Mouse (Mus musculus) sigmoid colon, adult 10 weeks (tissue): Measurements from ENCODE around the gene Aars2. TPM values are rescaled to one million over a fixed set of nuclear protein-coding genes. Genes with fewer than 3 reads are reported as not detected.

Experiments
- polyA plus RNA-seq: library from polyadenylated mRNA; stranded (reverse); fragments of 350-450 nt; fragmentation: Illumina TruSeq; extraction: RNeasy Lipid Tissue Mini Kit (QIAGEN cat#74804); gene quantifications from one replicate; pipeline ENCODE4 v1.2.3, GENCODE M21; 2014; ENCODE audit warnings: low read depth, low replicate concordance

The Aars2 gene
- polyA plus RNA-seq, result 0.47 TPM

DNA sequence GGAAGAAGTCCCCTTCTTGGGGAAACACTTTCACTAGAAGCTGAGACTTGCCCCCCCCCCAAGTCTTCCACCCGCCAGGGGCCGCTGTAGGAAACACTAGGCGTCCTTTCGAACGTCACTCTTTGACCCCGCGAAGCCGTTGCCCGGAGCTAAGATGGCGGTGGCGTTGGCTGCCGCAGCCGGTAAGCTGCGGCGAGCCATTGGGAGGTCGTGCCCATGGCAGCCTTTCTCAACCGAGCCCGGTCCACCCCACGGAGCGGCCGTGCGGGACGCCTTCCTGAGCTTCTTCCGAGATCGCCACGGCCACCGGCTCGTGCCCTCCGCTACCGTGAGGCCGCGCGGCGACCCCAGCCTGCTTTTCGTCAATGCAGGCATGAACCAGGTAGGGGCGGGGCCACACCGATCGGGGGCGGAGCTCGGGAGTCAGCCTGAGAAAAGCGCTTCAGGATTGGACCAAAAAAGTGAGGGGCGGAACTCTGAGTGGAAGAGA, at the start of gene Aars2:
TSS of gene Aars2 (plus strand) at position 142 of the 490 bp plus-strand sequence.

DNA sequence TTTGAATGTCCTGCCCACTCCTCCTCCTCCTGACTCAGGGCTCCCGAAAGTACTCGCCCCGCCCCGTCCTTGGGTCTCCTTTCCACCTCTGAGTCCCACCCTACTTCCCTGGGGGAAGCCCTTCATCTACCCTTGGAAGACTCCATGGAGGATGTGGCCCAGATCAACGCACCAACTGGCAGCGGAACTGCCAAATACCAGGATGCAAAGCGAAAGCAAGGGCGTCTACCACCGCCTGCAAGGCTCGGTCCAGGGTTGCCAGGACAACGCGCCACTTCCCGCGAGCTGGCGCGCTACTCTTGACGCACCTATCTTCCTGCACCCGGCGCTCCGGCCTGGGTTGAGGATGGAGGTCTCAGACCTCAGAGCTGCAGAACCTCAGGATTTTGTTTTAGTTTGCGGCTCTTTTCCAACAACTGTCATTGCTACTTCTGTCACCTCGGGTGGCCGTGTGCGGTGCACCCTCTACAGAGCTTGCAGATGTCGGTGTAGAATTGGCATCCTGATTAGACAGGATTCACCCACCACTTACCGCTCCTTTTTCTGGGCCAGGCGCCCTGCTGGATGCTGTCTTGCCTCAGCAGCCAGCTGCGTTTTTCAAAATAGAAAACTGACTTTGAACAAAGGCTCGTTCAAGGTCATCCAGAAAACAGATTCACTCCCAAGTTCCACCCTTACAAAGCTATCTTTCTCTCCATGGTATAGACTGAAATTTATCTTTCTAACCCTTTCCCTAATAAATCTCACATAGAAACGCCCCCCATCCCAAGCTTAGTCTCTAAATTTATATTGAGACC, 31.8 kb upstream of the Aars2 start, which contains the start of gene Spats1:
TSS of gene Spats1 (minus strand) at position 747 of the 797 bp plus-strand sequence.

DNA sequence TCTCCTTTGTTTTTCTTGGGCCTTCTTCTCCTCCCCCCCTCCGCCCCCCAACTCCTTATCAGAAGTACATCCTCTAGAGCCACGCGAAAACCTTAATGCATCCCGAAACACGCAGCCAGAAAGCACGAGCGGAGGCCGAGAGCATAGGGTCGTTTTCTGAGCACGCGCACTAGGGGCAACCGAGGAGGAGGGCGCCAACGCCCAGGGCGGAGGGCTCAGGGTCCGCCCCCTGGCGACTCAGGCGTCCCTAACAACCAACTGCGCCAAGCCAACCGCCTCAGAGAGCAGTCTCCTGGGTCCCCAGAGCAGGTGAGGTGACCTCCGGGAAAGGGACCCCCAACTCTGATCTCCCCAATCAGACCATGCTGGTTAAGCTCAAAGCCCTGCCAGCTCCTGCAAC, 16.6 kb downstream of the Aars2 start, which contains the start of gene Tcte1:
TSS of gene Tcte1 (plus strand) at position 172 of the 400 bp plus-strand sequence.

DNA sequence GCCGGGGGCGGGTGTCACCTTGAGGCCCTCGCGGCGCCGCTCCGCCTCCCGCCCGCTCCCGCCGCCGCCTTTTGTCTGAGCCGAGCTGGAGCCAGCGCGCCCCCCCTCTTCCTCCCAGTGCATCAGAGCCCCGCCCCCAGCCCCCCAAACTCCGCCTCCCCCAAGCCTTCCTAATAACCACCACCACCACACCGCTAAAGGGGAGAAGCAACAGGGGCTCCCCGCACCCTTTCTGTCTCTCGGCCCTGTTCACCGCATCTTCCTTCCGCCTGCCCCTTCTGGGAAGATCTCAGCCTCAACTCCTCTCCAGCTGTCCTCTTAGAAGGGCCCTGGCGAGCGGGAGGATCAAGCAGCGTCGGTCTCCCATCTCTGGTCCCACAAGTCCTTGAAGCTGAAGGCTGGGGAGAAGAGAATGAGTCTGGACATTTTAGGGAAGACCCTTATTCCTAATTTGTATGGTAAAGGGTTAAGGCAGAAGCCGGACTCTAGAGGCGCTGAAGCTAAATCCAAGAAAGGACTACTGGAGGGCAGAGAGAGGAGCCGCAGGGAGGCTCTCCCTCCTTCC, 43.1 kb downstream of the Aars2 start, which contains the start of gene Tmem151b:
TSS of gene Tmem151b (minus strand) at position 61 of the 565 bp plus-strand sequence.

DNA sequence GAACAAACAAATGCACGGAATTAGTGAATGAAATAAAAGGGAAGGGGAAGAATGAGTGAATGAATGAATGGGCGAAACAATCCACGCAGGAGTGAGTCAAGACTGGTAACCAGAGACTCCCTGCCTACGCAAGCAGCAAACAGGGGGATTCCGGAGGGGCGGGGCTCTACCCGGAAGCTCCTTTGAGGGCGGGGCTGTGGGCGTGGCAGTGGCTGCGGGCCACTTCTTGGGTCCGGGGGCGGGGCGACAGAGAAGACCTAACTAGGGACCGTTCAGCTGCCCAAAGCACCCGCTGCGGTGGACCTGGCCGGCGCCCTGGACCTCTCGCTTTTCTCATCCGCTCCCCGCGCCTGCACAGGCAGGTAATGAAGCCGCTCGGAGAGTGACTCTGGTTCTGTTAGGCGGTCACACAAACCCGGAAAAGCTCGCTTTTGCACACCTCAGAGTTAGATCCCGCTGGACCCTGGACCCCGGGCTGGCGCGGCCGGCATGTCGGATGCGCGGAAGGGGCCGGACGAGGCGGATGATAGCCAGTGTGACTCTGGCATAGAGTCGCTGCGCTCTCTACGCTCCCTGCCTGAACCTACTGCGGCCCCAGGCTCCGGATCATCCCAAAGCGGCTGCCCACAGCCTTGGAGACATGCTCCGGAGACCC, 48.9 kb downstream of the Aars2 start, which contains the start of gene Nfkbie:
TSS of gene Nfkbie (plus strand) at position 252 of the 655 bp plus-strand sequence.

DNA sequence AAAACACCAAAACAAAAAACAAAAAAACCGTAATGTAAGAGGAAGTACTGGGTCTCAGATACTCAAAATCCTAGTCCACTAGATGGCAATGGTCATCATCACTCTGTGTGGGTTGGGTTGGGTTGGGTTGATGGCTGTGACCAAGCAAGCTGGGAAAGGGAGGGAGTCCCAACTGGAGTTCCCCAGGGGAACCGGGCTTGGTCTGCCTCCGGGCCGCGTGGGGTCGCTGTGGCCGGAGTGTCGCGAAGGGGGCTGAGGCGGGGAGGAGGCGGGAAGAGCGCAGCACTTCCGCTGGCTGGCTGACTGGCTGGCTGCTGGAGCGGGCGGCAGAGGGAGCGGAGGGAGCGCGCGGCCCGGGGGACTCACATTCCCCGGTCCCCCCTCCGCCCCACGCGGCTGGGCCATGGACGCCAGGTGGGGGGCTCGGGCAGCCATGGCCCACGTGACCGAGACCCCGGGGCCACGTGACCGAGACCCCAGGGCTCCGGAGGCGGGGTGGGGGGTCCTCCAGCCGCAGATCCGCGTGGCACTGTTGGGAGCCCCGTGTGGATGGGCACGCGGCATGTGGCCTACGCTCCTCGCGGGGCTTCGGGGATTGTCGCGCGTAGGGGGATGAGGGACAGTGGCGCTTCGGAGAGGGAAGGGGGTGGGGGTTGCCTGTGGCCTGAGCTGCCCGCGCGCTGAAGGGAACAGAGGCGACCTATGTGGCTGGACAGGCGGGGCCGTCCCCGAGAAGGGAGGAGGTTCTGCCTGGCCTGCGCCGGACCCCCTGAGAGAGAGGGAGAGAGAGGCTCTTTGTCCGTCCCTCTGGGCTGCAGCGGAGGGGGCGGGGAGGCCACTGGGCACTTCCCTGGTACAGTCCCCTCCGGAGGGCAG, 57.3 kb downstream of the Aars2 start, which contains the start of gene Slc35b2:
TSS of gene Slc35b2 (plus strand) at position 220 of the 876 bp plus-strand sequence.

Other genes starting within 250 kb of the Aars2 start
- 72.6 TPM for gene Cdc5l, start 73.1 kb upstream of the Aars2 start, polyA plus RNA-seq
- not detected for gene Spats1, start 31.4 kb upstream of the Aars2 start, polyA plus RNA-seq
- gene Tcte1, start 16.6 kb downstream of the Aars2 start, polyA plus RNA-seq, result not detected
- gene Tmem151b, start 42.8 kb downstream of the Aars2 start, polyA plus RNA-seq, result 0.09 TPM
- gene Nfkbie, start 48.9 kb downstream of the Aars2 start, polyA plus RNA-seq, result 1.4 TPM
- 4.6 TPM for gene Slc35b2, start 57.0 kb downstream of the Aars2 start, polyA plus RNA-seq
- 1,214 TPM for gene Hsp90ab1, start 66.4 kb downstream of the Aars2 start, polyA plus RNA-seq
- 3.8 TPM for gene Slc29a1, start 92.8 kb downstream of the Aars2 start, polyA plus RNA-seq
- gene Mymx, start 95.3 kb downstream of the Aars2 start, polyA plus RNA-seq, result not detected
- gene Capn11, start 152.5 kb downstream of the Aars2 start, polyA plus RNA-seq, result 1.1 TPM
- not detected for gene Mrpl14, start 179.5 kb downstream of the Aars2 start, polyA plus RNA-seq
- 14.0 TPM for gene Tmem63b, start 180.1 kb downstream of the Aars2 start, polyA plus RNA-seq
- gene 1600014C23Rik, start 227.0 kb downstream of the Aars2 start, polyA plus RNA-seq, result not detected